Mouse (Mus musculus): ENCODE data around the gene Fh1. TPM values are rescaled to one million over a fixed set of nuclear protein-coding genes. Genes with fewer than 3 reads are reported as not detected.

Fh1 gene
- total RNA-seq (2012; rRNA removed) (100 and 104 TPM in 2 replicates), total RNA-seq (2014; rRNA removed) (113 and 120 TPM in 2 replicates), polyA plus RNA-seq (2012; ENCODE audit: insufficient read length, low read depth) (122 and 175 TPM in 2 replicates)

DNA sequence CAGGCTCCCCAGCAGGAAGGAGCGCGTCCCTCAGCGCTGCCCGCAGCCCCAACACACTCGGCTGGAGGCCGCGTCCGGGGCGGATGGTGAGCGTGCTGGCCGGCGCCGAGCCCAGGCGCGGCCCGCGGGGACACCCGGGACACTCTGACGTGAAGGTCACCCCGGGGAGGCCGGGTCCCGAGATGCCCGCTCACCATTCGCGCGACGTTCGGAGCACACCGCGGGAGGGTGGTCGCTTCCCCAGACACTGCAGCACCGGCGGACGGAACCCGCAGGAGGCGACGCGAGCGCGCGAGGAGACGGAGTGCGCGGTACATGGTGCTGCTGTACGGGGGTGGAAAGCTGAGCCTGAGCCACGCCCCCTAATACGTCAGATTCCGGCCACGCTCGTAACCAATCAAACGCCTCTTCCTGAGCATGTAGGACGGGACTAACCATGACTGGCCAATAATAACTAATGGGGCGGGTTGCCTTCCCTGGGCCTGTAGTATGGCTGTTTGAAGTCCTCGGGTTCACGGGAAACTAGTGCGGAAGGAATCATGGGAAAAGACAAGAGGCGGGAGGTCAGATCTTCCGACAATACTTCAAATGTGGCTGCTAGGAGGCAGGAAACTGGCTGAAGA is at the start of gene Fh1:
TSS of gene Fh1 (minus strand) at position 379 of the 623 bp plus-strand sequence.
- H3K9me3 ChIP-seq (replicated peaks; ENCODE audit: low read length): no peaks in the 10 kb centered on the region
- peaks cover 6 to 48% of the 10 kb centered on the region in 2 experiments for H3K4me1 ChIP-seq (ENCODE audit: control insufficient read depth in 1 of 2, insufficient read depth in 2 of 2)
- in situ Hi-C loops (cut with MboI; ENCODE audit: low pct_ligation_motif_present, low pct_unique_long_range_greater_than_20kb, low sequenced_read_pairs) (no loop called here), dilution Hi-C loops (cut with MboI; ENCODE audit: extremely low pct_ligation_motif_present, extremely low pct_unique_long_range_greater_than_20kb, low sequenced_read_pairs) (no loop called here)
- peak; percentile 98 for DNase-seq (ENCODE audit: extremely low read depth)
- H3K36me3 ChIP-seq (replicated peaks in 1 of 2; ENCODE audit: control insufficient read depth in 1 of 2, insufficient read depth in 1 of 2, low read length in 1 of 2): peaks cover 0 to 22% of the 10 kb centered on the region in 2 experiments
- TF ChIP-seq IRF4 (IDR thresholded peaks at IDR 0.05; ENCODE audit: low read depth, low read length): peak; percentile 13; the same call in 1 of the 2 replicates
- TF ChIP-seq MAZ (IDR thresholded peaks at IDR 0.05; ENCODE audit: low read depth, low read length): no peak
- peak; percentile 72 for TF ChIP-seq HCFC1 (IDR thresholded peaks at IDR 0.05; ENCODE audit: low read depth, low read length)
- TF ChIP-seq KAT2A (IDR thresholded peaks at IDR 0.05; ENCODE audit: insufficient replicate concordance, low read length): peak; percentile 69; the same call in 1 of the 2 replicates
- peak; percentile 81 for TF ChIP-seq ZMIZ1 (IDR thresholded peaks at IDR 0.05; ENCODE audit: low read depth, low read length)
- peak; percentile 76 for TF ChIP-seq SIN3A (IDR thresholded peaks at IDR 0.05; ENCODE audit: low read length)
- 0 out of 2 replicates have a peak, but pooled peaks have one; percentile 14 for TF ChIP-seq MEF2A (IDR thresholded peaks at IDR 0.05; ENCODE audit: borderline replicate concordance, low read depth, low read length)
- no peak for TF ChIP-seq USF2 (conservative IDR thresholded peaks at IDR 0.05; ENCODE audit: low read depth, low read length)
- TF ChIP-seq MAX (IDR thresholded peaks at IDR 0.05; ENCODE audit: low read length): peak; percentile 39; the same call in 1 of the 2 replicates
- TF ChIP-seq MXI1 (IDR thresholded peaks at IDR 0.05; ENCODE audit: low read depth, low read length): peak; percentile 72; the same call in 1 of the 2 replicates
- peak; percentile 82 for TF ChIP-seq NELFE (IDR thresholded peaks at IDR 0.05; ENCODE audit: low read depth, low read length)
- peak; percentile 87 for TF ChIP-seq TBP (conservative IDR thresholded peaks at IDR 0.05; ENCODE audit: low read depth, low read length)
- TF ChIP-seq TCF12 (IDR thresholded peaks at IDR 0.05; ENCODE audit: low read depth, low read length): peak; percentile 81
- no peak for TF ChIP-seq USF1 (IDR thresholded peaks at IDR 0.05; ENCODE audit: low read depth, low read length)
- no peak for TF ChIP-seq JUND (conservative IDR thresholded peaks at IDR 0.05; ENCODE audit: low read depth, low read length)
- no peak for TF ChIP-seq CHD1 (IDR thresholded peaks at IDR 0.05; ENCODE audit: low read depth, low read length)
- TF ChIP-seq POLR2A (IDR thresholded peaks at IDR 0.05; ENCODE audit: low read depth, low read length): peak; percentile 91
- TF ChIP-seq E2F4 (IDR thresholded peaks at IDR 0.05; ENCODE audit: insufficient replicate concordance, low read depth, low read length): peak; percentile 61; the same call in 1 of the 2 replicates
- peak; percentile 78 for TF ChIP-seq ELF1 (IDR thresholded peaks at IDR 0.05; ENCODE audit: low read depth, low read length)
- TF ChIP-seq NRF1 (IDR thresholded peaks at IDR 0.05; ENCODE audit: low read depth, low read length): peak; percentile 32
- H3K4me3 ChIP-seq (replicated peaks in 1 of 3; ENCODE audit: low read depth in 2 of 3, low read length in 2 of 3, poor library complexity in 1 of 3): peak within 1 kb of the TSS; percentile 77 to 86 (median 83)
- 0 out of 2 replicates have a peak, but pooled peaks cover 14% of the 10 kb centered on the region for H3K79me2 ChIP-seq (replicated peaks; ENCODE audit: control insufficient read depth, extremely low read depth, insufficient read depth, poor library complexity, severe bottlenecking)
- peak within 1 kb of the TSS; percentile 54; the same call in 1 of the 2 replicates for H3K27ac ChIP-seq (ENCODE audit: insufficient read depth, low read depth)
- peak within 1 kb of the TSS; percentile 96 for H3K9ac ChIP-seq (ENCODE audit: insufficient read depth, low read depth)
- no peaks in the 10 kb centered on the region for H3K27me3 ChIP-seq (replicated peaks)
- peak within 1 kb of the TSS; percentile 85 for H3K4me2 ChIP-seq (ENCODE audit: insufficient read depth, low read depth, poor library complexity, severe bottlenecking)

All from CH12.LX (cell line).